Mouse (Mus musculus) forebrain, embryonic 15.5 days (tissue): Measurements from ENCODE around the gene Itih5. TPM values are rescaled to one million over a fixed set of nuclear protein-coding genes. Genes with fewer than 3 reads are reported as not detected.

Experiments used
- ATAC-seq: fragments of 200-750 bp; cut with Nextera tagmentation; replicated peaks from 2 replicates; pipeline ENCODE4 v1.8.0; 2017; ENCODE audit warnings: mild to moderate bottlenecking, moderate TSS enrichment, moderate library complexity
- H3K27ac ChIP-seq: fragments of 300-500 bp; sonication (generic); replicated peaks from 2 replicates; pipeline ENCODE4 v1.5.1; 2015; ENCODE audit warnings: mild to moderate bottlenecking, inconsistent platforms
- H3K27me3 ChIP-seq: fragments of 300-500 bp; sonication (generic); 2 replicates; pipeline ENCODE4 v1.6.1; 2015; ENCODE audit warnings: inconsistent platforms
- H3K36me3 ChIP-seq: fragments of 300-500 bp; sonication (generic); 2 replicates; pipeline ENCODE4 v1.6.1; 2015; ENCODE audit warnings: mild to moderate bottlenecking, inconsistent platforms
- H3K4me1 ChIP-seq: fragments of 300-500 bp; sonication (generic); 2 replicates; pipeline ENCODE4 v1.6.1; 2015; ENCODE audit warnings: inconsistent platforms
- H3K4me2 ChIP-seq: fragments of 300-500 bp; sonication (generic); replicated peaks from 2 replicates; pipeline ENCODE4 v1.6.1; 2015; ENCODE audit warnings: mild to moderate bottlenecking, inconsistent platforms
- H3K4me3 ChIP-seq: fragments of 300-500 bp; sonication (generic); 2 replicates; pipeline ENCODE4 v1.5.1; 2015; ENCODE audit warnings: mild to moderate bottlenecking, inconsistent platforms
- H3K9ac ChIP-seq: fragments of 300-500 bp; sonication (generic); replicated peaks from 2 replicates; pipeline ENCODE4 v1.6.1; 2015; ENCODE audit warnings: mild to moderate bottlenecking, inconsistent platforms
- H3K9me3 ChIP-seq: fragments of 300-500 bp; sonication (generic); 2 replicates; pipeline ENCODE4 v1.6.1; 2016; ENCODE audit warnings: inconsistent platforms
- WGBS: fragments of 180-500 bp; shearing (Covaris S2); methylation state at CpG from one replicate; pipeline ENCODE4 v1.1.7; 2015; ENCODE audit warnings: mixed read lengths; 5-methylcytosine and 5-hydroxymethylcytosine counted together
- polyA plus RNA-seq: library from polyadenylated mRNA; unstranded; fragments of >200 nt; fragmentation: Nextera tagmentation; extraction: Ambion mirVana; gene quantifications from 2 replicates; pipeline ENCODE4 v1.2.1, GENCODE M21; 2015

Gene Itih5
- polyA plus RNA-seq, 1 experiment from 2014 or later, result 3.3 TPM

DNA sequence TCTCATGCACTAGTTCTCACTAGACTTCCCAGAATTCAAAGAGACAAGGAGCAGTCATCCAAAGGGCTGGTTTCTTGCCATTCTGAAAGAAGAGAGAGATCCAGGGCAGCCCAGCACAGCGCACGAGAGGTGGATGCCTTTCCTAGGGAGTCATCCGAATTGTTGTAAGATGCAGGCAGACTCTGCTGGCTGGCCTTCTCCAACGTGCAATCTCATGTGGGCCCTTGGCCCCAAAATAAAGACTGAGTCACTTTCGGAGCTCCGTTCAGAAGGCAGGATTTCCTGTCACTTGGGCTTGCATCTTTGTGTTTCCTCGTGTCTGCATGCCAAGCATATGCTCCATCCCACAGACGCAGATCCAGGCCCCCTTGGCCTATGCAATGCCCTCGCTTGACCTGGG lies 97.1 kb downstream of the Itih5 start:
- no peaks in the 10 kb centered on the region for H3K27me3 ChIP-seq
- 85% methylated on average over 9 of the region's 9 CpGs for WGBS
- no peaks in the 10 kb centered on the region for H3K9me3 ChIP-seq
- no peak overlapping the region for H3K27ac ChIP-seq
- H3K4me3 ChIP-seq, result no peak overlapping the region
- ATAC-seq, result no peak
- H3K4me1 ChIP-seq, result no peaks in the 10 kb centered on the region
- H3K4me2 ChIP-seq, result no peak overlapping the region
- H3K9ac ChIP-seq, result no peak overlapping the region
- H3K36me3 ChIP-seq, result no peaks in the 10 kb centered on the region

DNA sequence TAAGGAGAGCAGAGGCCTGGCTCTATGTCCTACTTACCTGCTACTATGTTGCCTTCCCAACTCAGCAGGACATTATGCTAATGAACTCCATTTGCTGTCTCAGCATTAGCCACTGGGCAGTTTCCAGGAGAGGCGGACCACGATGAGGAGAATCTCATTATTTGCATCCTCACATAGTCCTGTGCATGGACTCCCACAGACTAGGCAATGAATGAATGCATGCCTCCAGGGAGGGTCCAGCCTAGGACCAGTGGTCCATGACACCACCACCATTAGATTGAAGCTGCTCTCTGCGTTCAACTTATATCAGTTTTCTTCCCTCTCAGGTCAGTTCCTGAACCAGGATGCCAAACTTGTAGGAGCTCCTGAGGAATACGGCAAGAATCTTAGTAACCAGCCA lies 97.6 kb downstream of the Itih5 start:
- no peak overlapping the region for H3K4me2 ChIP-seq
- ATAC-seq, result no peak
- H3K4me1 ChIP-seq, result no peaks in the 10 kb centered on the region
- no peaks in the 10 kb centered on the region for H3K9me3 ChIP-seq
- H3K4me3 ChIP-seq, result no peak overlapping the region
- H3K27ac ChIP-seq, result no peak overlapping the region
- H3K27me3 ChIP-seq, result no peaks in the 10 kb centered on the region
- H3K9ac ChIP-seq, result no peak overlapping the region
- 63% methylated on average over 4 of the region's 4 CpGs for WGBS
- H3K36me3 ChIP-seq, result no peaks in the 10 kb centered on the region

GRCm38 (mm10) chr2:10251466-10251865 lies 98.1 kb downstream of the Itih5 start:
- WGBS, result 94% methylated on average over 9 of the region's 9 CpGs
- Histone ChIP-seq H3K9me3 (no peaks in the 10 kb centered on the region), H3K4me3 (no peak overlapping the region), H3K36me3 (no peaks in the 10 kb centered on the region), H3K27me3 (no peaks in the 10 kb centered on the region), H3K27ac (no peak overlapping the region), H3K4me2 (no peak overlapping the region), H3K4me1 (no peaks in the 10 kb centered on the region), H3K9ac (no peak overlapping the region)
- ATAC-seq, result no peak

- Histone ChIP-seq H3K36me3 (no peaks in the 10 kb centered on the region), H3K27me3 (no peaks in the 10 kb centered on the region), H3K9me3 (no peaks in the 10 kb centered on the region), H3K27ac (no peak overlapping the region), H3K9ac (no peak overlapping the region), H3K4me3 (no peak overlapping the region), H3K4me2 (no peak overlapping the region), H3K4me1 (no peaks in the 10 kb centered on the region)
- WGBS, result 91% methylated on average over 2 of the region's 2 CpGs
- no peak for ATAC-seq
Observed at GRCm38 (mm10) chr2:10252016-10252415, 98.6 kb downstream of the Itih5 start.

- no peak overlapping the region for H3K27ac ChIP-seq
- H3K36me3 ChIP-seq, result no peaks in the 10 kb centered on the region
- H3K27me3 ChIP-seq, result no peaks in the 10 kb centered on the region
- no peak overlapping the region for H3K9ac ChIP-seq
- WGBS, result 93% methylated on average over 3 of the region's 3 CpGs
- H3K4me1 ChIP-seq, result no peaks in the 10 kb centered on the region
- no peak overlapping the region for H3K4me2 ChIP-seq
- no peak overlapping the region for H3K4me3 ChIP-seq
- ATAC-seq, result no peak
- no peaks in the 10 kb centered on the region for H3K9me3 ChIP-seq
Observed at GRCm38 (mm10) chr2:10253351-10253750, 100.0 kb downstream of the Itih5 start.

GRCm38 (mm10) chr2:10256949-10257348 lies 103.6 kb downstream of the Itih5 start:
- no peaks in the 10 kb centered on the region for H3K9me3 ChIP-seq
- H3K27ac ChIP-seq, result no peak overlapping the region
- 72% methylated on average over 5 of the region's 5 CpGs for WGBS
- H3K4me2 ChIP-seq, result no peak overlapping the region
- no peaks in the 10 kb centered on the region for H3K27me3 ChIP-seq
- H3K4me3 ChIP-seq, result no peak overlapping the region
- no peaks in the 10 kb centered on the region for H3K4me1 ChIP-seq
- no peaks in the 10 kb centered on the region for H3K36me3 ChIP-seq
- ATAC-seq, result no peak
- H3K9ac ChIP-seq, result no peak overlapping the region

GRCm38 (mm10) chr2:10258312-10258711 lies 104.9 kb downstream of the Itih5 start:
- WGBS, result 74% methylated on average over 5 of the region's 5 CpGs

DNA sequence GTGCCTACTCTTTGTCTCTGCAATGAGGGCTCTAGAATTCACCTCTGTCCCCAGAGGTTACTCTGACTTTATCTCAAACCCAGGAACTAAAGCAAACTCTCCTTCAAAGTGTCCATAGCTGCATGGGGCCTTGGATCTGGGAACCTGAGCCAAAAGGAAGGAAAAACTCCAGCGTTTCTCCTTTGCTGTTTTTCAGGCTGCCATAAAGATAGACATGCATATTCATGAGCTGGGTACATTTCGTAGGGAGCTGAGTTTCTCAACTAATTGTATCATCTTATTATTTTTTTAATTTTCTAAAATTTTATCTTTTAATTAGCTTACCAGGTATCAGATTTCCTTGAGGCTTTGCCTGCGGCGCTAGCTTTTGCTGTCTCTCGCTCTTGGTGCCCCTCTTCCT lies 106.7 kb downstream of the Itih5 start:
- Histone ChIP-seq H3K4me1 (0 out of 2 replicates have a peak, but pooled peaks cover 8% of the 10 kb centered on the region), H3K4me3 (no peak overlapping the region), H3K4me2 (no peak overlapping the region), H3K27me3 (no peaks in the 10 kb centered on the region), H3K27ac (no peak overlapping the region), H3K36me3 (no peaks in the 10 kb centered on the region), H3K9me3 (no peaks in the 10 kb centered on the region), H3K9ac (no peak overlapping the region)
- 38% methylated on average over 5 of the region's 5 CpGs for WGBS
- no peak for ATAC-seq

More at GRCm38 (mm10) chr2:10258312-10258711, 104.9 kb downstream of the Itih5 start:
- Histone ChIP-seq H3K9ac (no peak overlapping the region), H3K4me2 (no peak overlapping the region), H3K4me3 (no peak overlapping the region), H3K27ac (no peak overlapping the region), H3K36me3 (no peaks in the 10 kb centered on the region), H3K4me1 (0 out of 2 replicates have a peak, but pooled peaks cover 8% of the 10 kb centered on the region), H3K27me3 (no peaks in the 10 kb centered on the region), H3K9me3 (no peaks in the 10 kb centered on the region)
- ATAC-seq, result no peak

DNA sequence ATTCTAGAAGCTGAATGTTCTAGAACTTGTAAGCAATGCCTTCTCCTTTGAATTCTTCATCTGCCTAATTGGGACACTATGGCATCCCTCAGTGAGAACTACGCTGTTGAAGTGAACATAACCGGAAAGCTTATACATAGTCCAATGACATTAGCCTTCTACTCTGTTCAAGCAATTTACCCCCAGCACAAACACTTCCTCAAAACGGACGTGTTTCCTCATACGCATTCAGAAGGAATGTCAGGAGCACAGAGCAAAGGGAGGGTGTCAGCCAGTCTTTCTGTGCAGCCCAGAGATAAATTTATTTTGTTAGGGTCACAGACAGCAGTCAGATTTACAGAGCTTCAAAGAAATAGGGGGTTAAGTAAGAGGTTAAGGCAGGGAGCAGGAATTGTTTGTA lies 108.0 kb downstream of the Itih5 start:
- H3K27me3 ChIP-seq, result no peaks in the 10 kb centered on the region
- no peaks in the 10 kb centered on the region for H3K9me3 ChIP-seq
- H3K36me3 ChIP-seq, result no peaks in the 10 kb centered on the region
- ATAC-seq, result no peak
- 0 out of 2 replicates have a peak, but pooled peaks cover 8% of the 10 kb centered on the region for H3K4me1 ChIP-seq
- H3K4me2 ChIP-seq, result no peak overlapping the region
- H3K9ac ChIP-seq, result no peak overlapping the region
- H3K4me3 ChIP-seq, result no peak overlapping the region
- no peak overlapping the region for H3K27ac ChIP-seq
- WGBS, result 75% methylated on average over 5 of the region's 5 CpGs

- H3K9me3 ChIP-seq, result no peaks in the 10 kb centered on the region
- no peak overlapping the region for H3K4me3 ChIP-seq
- ATAC-seq, result peak; percentile 32; the same call in 1 of the 2 replicates
- H3K4me2 ChIP-seq, result no peak overlapping the region
- no peak overlapping the region for H3K9ac ChIP-seq
- H3K36me3 ChIP-seq, result no peaks in the 10 kb centered on the region
- 11% methylated on average over 5 of the region's 5 CpGs for WGBS
- H3K27ac ChIP-seq, result no peak overlapping the region
- 0 out of 2 replicates have a peak, but pooled peaks cover 8% of the 10 kb centered on the region for H3K4me1 ChIP-seq
- no peaks in the 10 kb centered on the region for H3K27me3 ChIP-seq
Observed at GRCm38 (mm10) chr2:10262722-10263121, 109.4 kb downstream of the Itih5 start.

DNA sequence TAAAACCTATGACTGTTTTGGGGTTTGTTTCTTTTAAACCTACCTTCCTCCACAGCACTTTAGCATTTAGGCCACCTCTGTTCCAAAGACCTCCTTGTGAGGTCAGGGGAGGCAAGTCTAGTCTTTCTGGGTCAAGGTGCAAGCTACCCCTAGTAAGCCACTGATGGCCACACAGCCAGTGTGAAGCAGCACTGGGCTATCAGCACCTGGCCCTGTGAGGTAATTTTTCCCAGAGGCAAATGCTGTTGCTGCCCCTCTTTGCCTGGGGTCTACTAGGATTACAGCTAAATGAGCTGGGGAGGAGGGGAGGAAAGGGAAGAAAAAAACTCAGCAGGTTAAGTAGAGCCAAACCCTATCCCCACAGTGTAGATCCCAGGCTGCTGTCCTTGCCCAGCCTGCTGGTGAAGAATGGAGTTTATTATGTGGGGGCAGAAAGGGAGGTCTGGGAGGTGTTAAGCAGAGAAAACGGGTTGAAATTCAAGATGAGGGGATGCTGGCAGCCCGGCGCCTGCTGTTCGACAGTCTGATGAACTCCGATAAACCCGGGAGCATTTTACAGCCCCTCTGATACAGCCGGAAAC lies 110.6 kb downstream of the Itih5 start:
- ATAC-seq, result no peak
- Histone ChIP-seq H3K27ac (no peak overlapping the region), H3K27me3 (no peaks in the 10 kb centered on the region), H3K9ac (no peak overlapping the region), H3K4me2 (no peak overlapping the region), H3K9me3 (no peaks in the 10 kb centered on the region), H3K4me3 (no peak overlapping the region), H3K4me1 (0 out of 2 replicates have a peak, but pooled peaks cover 8% of the 10 kb centered on the region), H3K36me3 (no peaks in the 10 kb centered on the region)
- WGBS, result 49% methylated on average over 7 of the region's 7 CpGs

GRCm38 (mm10) chr2:10265881-10266280 lies 112.5 kb downstream of the Itih5 start:
- H3K9ac ChIP-seq, result no peak overlapping the region
- 0 out of 2 replicates have a peak, but pooled peaks cover 8% of the 10 kb centered on the region for H3K4me1 ChIP-seq
- no peak overlapping the region for H3K4me3 ChIP-seq
- ATAC-seq, result no peak
- H3K27me3 ChIP-seq, result no peaks in the 10 kb centered on the region
- 83% methylated on average over 5 of the region's 5 CpGs for WGBS
- H3K9me3 ChIP-seq, result no peaks in the 10 kb centered on the region
- no peaks in the 10 kb centered on the region for H3K36me3 ChIP-seq
- no peak overlapping the region for H3K4me2 ChIP-seq
- H3K27ac ChIP-seq, result no peak overlapping the region

DNA sequence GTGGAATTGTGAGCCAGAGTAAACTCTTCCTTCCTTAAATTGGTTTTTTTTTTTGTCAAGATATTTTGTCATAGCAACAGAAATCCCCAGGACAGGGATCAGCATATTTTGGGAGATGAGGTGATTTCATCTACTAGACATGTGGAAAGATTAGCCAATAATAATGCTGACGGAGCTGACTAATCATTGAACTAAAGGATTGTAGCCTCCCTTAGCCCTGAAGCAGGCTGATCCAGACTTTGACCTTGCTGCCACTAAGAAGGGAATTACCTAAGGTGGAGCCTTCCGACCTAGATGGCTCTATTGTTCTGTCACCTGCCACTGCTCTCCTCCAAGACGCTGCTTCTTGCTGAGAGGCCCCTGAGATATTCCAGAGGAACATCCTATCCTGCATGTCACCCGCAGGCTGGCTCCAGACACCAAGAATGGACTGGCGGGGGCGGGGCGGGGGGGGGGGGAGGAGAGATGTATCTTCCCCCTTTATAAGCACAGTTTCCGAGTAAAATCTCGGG lies 119.3 kb downstream of the Itih5 start:
- H3K9me3 ChIP-seq, result no peaks in the 10 kb centered on the region
- no peak overlapping the region for H3K4me2 ChIP-seq
- WGBS, result 71% methylated on average over 9 of the region's 9 CpGs
- no peak overlapping the region for H3K27ac ChIP-seq
- no peak for ATAC-seq
- H3K4me3 ChIP-seq, result no peak overlapping the region
- H3K9ac ChIP-seq, result no peak overlapping the region
- H3K4me1 ChIP-seq, result peaks cover 8% of the 10 kb centered on the region; the same call in 1 of the 2 replicates
- no peaks in the 10 kb centered on the region for H3K36me3 ChIP-seq
- no peaks in the 10 kb centered on the region for H3K27me3 ChIP-seq
